Mouse (Mus musculus) CD4-positive, CD25-positive, alpha-beta regulatory T cell, adult 2 months (primary cell): ENCODE results near the gene Dido1.
"Not testable (repeated sequence)": the region's sequence is repeated elsewhere in the genome, so short reads cannot be mapped to it uniquely, and the experiment has no call there.

Source experiments
- DNase-seq: peaks from one replicate; pipeline ENCODE4 v3.0.0-alpha.2; 2012; ENCODE audit warnings: low read depth, low spot score

Dido1 gene

DNA sequence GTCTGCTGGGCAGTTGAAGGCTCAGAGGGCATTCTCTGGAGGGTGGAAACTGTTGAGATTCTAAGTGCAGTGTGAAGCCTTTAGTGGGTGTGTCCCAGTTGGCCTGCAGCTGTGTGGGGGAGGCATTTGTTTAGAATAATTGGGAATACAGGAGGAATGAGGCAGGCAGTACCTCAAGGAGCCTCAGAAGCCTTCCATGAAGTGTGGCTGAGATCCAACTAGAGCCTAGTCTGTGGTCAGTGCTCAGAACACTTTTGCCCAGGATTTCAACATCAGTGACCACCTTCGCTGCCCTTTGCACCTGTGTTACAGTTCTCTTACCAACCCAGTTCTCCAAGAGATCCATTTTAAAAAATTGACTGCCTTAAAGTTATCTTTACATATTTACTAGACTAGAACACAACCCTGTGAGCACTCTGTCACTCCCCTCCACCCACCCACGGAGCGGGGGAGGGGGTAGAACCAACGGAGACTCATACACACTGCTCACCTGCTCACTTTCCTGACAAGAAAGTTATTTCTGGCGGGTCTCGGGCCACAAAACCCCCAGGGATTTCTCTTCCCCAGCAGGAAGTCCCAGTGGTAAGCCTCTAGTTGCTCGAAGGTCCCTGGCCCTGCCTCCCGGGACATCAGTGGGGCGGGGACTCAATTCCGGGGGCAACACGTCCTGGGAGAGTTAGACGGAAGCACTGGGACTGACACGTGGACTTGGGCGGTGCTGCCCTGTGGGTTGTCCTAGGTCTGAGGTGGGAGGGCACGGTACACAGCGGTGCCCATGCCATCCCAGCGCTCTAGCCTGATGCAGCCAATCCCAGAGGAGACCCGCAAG is 15.0 kb upstream of the Dido1 start, which contains the start of gene Slc17a9:
Slc17a9 (plus strand) TSS at position 679 of the 829 bp plus-strand sequence.
- DNase-seq, result peak; percentile 69

DNA sequence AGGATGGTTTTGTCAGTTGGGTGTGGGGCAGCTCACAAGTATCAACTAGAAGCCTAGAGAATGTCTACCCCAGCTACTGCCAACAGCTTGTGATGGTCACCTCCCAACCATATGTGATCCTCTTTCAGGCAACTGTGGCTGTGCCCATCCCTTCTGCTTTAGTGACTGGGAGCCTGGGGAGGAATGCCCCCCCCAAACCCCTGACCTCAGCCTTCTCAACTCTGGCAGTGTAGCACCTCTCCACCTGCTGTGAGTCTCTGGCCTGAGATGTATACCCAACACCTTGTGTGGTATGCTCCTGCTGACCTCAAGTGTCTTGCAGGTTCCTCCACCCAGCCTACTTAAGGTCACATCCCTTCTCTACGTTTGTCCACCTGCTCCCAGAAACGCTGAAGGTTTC is 14.1 kb upstream of the Dido1 start:
- no peak for DNase-seq

DNA sequence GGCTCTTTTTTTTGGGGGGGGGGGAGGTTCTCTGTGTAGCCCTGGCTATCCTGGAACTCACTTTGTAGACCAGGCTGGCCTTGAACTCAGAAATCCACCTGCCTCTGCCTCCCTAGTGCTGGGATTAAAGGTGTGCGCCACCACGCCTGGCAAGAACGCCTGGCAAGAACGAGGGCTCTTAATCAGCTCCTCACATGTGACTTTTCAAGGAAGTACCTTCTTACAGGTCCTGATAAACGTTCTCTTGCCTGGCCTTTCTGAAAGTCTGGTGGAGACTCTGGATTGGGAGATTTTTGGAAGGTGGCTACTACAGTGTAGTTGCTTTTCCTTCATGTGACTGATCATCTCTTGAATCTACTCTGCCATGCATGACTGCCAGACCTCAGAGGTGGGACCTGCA is 12.9 kb upstream of the Dido1 start:
- not testable (repeated sequence) for DNase-seq

GRCm38 (mm10) chr2:180712037-180712689 is 2.4 kb upstream of the Dido1 start:
- DNase-seq, result no peak

- no peak for DNase-seq
Observed at GRCm38 (mm10) chr2:180711527-180711926, 1.7 kb upstream of the Dido1 start.

- DNase-seq, result peak; percentile 43
Observed at GRCm38 (mm10) chr2:180710276-180711155, 717 bp upstream of the Dido1 start.

DNA sequence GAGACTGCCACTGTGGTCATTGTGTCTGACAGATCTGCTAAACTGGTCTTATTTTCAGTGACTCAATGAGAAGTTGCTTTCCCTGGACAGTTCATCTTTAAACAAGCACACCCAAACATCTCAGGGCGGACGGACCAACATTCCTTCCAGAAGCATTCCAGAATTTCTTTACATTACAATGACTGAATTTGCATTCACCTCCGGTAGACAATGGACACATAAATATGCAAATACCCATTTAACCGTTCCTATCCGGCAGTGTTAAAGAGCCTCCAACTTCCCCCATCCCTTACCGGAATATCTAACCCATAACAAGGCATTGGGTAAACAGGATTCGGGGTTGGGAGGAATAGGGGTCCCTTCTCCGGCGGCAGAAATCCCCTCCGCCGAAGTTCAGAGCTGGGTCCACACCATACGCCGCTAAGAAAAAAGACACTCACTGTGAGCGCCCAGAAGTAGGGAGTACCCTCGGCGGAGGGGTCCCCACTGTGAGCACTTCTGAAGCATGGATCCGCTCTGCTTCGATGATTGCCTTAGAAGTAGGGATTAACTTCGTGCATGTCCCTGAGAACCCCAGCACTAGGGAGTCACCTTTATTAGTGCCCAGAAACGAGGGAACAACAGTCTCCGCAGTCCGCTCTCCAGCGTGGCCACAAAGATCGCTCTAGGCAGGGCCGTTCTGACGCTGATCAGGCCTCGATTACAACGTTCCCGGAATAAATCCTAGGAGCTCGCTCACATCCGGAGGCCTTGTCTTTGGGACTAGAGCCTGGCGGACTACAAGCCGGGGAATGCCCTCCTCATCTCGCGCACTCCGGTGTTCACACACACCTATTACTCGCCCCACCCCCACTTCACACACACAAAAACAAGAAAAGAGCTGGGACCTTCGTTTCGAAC is 526 bp downstream of the Dido1 start:
- no peak for DNase-seq

DNA sequence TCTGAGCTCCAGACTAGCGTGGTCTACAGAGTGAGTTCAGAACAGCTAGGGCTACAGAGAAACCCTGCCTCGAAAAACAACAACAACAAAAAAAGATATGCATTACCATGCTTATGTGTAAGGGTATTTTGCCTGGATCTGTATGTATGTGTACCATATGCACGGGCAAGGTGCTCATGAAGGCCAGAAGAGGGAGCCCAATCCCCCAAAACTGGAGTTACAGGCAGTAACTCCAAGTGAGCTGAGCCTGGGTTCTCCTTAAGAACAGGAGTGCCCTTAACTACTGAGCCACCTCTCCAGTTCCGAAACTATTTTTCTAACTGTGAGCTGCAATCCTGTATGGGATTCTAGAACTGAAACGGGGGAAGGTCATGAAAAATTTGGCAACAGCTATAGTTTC is 3.8 kb downstream of the Dido1 start:
- DNase-seq, result peak; percentile 48

DNA sequence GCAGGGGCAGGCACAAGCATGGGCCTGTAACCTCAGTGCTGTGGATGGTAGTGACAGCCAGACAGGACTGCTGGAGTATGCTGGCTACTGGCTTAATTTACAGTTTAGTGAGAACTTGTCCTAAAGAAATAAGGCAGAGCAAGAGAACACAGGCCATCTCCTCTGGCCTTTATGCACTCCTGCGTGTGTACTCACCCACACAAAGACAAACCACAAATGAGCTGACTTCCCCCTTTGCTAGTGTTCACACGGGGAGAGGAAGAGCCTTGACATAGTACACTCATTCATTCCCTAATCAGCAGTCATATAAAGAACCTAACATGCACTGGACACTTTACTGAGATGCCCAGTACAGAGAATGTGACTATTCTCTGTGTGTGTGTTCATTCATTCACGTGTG is 4.7 kb downstream of the Dido1 start:
- no peak for DNase-seq

DNA sequence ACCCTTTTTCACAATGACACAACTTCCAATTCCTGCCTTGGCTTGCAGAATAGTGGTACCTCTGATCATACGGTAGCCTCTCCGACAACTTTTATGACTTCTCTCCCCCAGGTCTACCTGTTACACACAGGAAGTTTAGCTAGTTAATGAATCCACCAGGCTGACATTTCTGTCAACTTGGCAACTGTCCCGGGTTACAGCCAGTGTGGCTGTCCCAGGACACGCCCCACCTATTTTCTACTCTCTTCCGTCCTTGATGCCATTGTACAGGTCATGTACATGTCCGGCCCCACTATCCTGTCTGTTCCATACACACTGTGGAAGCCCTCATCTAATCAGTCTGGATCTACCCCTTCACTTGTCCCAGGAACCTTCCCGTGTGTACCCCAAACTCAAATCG is 5.2 kb downstream of the Dido1 start:
- DNase-seq, result no peak

GRCm38 (mm10) chr2:180703645-180704359 is 6.0 kb downstream of the Dido1 start:
- no peak for DNase-seq

DNA sequence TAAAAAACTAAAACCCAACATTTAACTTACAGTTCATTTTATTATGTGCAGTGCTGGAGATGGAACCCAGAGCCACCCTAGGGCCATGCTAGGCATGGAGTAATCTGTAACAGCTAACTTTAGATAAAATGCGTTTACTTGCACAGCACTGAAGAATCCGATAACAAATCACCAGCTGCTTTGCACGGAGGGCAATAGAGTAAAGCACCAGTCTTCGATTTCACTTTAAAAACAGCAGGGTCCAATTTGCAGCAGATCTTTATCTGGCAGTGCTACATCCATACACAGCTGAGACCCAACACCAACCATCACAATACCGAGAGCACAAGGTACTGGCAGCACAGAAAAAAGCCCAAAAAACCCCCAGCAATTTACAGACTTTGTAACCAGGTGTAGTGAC is 6.6 kb downstream of the Dido1 start:
- no peak for DNase-seq

GRCm38 (mm10) chr2:180702701-180703149 is 7.1 kb downstream of the Dido1 start:
- DNase-seq, result peak; percentile 41

DNA sequence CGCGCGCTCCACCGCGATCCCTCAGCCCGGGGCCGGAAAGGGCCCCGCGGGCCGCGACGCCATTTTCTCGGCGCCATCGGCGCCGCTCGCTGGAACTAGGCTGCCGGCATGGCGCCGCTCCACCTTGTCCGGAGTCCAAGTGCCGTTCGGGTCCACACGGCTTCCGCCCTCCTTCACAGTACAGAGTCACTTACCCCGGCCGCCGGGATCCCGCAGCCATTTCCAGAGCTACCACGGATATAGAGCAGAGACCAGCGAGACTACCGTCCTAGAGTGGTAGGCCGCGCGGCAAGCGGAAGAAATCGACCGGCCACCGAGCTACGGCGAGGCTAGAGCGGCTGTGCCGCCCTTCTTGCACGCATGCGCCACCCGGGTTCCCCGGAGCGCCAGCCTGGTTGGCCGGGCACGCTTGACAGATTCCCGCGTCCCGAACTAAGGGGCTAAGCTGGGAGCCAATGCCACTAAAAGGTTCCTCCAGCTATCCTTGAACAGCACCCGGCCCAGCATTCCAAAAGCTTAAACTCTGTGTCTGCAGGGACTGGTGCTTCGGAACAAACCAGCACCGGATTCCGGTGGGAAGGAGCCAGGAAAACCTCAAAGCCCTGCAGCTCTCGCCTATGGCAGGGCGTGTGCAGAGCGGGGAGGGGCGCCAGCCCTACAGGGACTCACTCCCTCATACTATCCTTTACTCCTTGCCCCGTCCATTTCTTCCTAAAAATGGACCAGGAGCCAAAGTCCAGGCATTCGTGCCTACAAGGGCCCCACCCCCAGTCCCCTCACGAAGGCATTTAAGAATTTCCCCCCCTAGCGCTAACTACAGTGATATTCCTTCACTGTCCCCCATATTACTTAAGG is 7.8 kb downstream of the Dido1 start:
- peak; percentile 94 for DNase-seq

GRCm38 (mm10) chr2:180701053-180701766 is 8.6 kb downstream of the Dido1 start:
- DNase-seq, result no peak

DNA sequence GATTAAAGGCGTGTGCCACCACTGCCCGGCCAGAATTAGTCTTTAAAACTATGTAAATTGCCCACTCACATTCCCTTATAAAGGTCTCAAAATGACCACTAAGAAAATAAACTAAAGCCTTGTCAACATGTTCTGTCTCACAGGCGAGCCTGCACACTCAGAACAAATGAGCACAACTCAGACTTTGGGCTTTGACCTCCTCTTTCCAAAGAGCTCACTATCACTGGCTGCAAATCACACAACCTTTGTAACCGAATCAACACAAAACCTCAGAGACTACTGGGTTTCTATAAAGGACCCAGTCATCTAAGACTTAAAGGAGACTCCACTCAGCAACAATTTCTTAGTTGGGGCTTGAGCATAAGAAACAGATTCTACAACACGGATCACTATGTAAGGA is 9.3 kb downstream of the Dido1 start:
- DNase-seq, result no peak

DNA sequence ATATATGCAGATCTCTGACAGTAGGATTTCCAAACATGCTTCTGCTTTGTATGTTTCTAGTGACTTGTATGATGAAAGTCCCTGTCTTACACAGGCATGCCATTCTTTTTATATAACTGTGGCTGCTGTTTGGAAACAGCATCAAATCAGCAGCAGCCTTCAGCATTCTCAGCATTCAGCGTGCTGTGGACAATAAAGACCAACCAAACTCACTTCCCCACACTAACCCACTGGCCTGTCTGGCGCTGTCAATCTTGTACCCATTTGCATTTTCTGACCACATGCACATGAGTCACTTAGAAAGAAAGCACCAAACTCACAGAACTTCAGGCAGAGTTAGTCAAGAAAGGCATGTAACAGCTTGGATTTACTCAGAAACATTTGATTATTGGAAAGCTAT is 14.6 kb downstream of the Dido1 start:
- DNase-seq, result no peak

GRCm38 (mm10) chr2:180692630-180693029 is 17.2 kb downstream of the Dido1 start:
- DNase-seq, result no peak

DNA sequence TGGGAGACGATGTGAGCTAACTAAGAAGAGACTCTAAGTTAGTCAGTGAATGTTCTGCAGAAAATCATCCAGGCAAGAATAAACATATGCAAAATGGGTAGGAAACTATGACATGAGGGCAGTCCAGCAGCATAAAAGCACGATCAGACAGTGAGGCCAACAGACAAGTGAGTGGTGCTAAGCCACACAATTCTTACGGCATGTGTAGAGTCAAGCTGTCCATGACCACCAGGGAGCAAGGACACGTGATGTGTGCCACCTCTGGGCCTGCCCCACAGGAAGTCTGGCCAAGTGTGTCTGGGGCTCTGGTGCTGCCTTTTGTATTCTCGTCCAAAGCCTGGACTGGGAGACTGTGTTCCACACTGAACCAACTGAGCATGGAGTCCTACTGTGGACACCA is 20.0 kb downstream of the Dido1 start:
- no peak for DNase-seq
